Mouse (Mus musculus) urinary bladder, postnatal 4 days (tissue): ENCODE measurements around the gene Myrf.

Experiments
- DNase-seq, 2 experiments: peaks; one replicate each; pipeline ENCODE4 v3.0.0; 2021 to 2022; ENCODE audit warnings: low spot score in 2 of 2

Gene Myrf

DNA sequence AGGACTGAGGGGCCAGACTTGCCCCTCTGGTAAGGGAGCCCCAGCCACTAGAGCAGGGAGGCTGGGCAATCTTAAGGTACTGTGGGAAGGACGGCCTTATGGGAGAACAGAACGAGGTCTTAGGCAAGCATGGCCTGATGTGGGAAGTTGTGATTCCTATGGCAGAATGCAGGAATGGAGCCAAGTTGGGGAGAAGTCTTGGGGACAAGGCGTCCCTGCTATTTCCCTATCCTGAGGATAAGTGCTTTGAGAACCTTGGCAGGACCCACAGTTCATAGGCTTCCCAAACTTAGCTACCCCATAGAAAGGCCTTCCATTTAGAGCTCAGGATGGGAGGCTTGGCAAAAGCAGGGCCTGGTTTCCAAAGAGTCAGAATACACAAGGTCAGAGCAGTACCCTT, 31.7 kb downstream of the Myrf start:
- no peak for DNase-seq

- no peak for DNase-seq
These were observed 35.5 kb downstream of the Myrf start for GRCm38 (mm10) chr19:10205051-10205450.

GRCm38 (mm10) chr19:10204616-10205001, 35.9 kb downstream of the Myrf start:
- DNase-seq = no peak

DNA sequence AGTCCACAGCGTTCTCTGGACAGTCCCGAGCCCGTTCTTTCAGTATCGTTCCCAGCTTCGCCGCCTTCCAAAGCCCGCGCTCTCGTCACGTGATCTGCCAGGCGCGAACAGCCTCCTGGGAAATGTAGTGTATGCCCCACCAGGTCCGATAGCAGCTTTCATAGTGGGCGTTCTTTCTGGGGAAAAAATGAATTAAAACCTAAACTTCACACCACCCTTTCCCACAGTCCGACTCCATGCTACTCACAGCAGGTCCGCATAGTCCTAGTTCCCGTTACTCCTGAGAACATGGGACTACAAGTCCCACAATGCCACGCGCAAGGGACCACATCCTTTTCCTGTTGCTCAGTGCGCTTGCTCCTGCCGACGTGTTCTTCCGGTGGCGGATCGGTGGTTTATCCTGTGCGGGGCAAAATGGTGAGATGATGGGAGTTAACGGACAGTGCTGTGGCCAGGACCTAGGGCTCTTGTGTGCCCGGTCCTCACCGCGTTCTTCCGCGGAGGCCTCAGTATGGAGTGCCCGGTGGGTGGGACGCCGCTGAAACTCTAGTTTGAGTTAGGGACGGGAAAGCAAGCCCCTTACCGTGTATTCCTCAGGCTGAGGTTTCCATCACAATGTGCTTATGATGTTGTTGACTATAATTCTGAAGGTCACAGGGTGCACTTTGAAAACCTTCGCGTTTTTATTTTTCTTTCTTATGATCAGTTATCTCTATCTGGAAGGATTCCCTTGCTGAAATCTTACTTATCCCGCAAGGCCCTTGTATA, 36.5 kb downstream of the Myrf start, which contains the start of the genes Tmem258 and Fen1:
Gene Tmem258 (plus strand): TSS at position 167 of the 768 bp plus-strand sequence.
Gene Fen1 (minus strand): TSS at position 322 of the 768 bp plus-strand sequence.
- peak; percentile 83 to 90 for DNase-seq

- no peak for DNase-seq
These were observed 37.3 kb downstream of the Myrf start for GRCm38 (mm10) chr19:10203146-10203847.

GRCm38 (mm10) chr19:10198723-10199122, 41.8 kb downstream of the Myrf start:
- DNase-seq = peak; percentile 63 to 83

DNA sequence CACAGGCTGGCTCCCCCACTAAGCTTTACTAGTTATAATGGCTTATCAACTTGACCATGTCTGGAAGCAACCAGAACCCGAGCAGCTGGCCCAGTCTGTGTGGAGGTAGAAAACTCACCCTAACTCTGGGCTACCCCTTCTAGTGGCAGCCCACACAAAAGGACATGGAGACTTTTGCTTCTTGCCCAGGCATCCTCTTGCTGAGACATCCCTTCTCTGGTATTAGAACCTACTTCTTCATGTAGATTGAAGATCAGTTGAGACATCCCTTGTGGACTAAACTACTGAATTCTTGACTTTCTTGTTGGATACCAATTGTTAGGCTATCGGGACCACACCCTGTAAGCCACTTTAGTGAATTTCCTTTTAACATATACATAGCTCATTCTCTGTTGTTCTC, 42.3 kb downstream of the Myrf start:
- no peak for DNase-seq

GRCm38 (mm10) chr19:10197130-10197529, 43.4 kb downstream of the Myrf start:
- no peak for DNase-seq

DNA sequence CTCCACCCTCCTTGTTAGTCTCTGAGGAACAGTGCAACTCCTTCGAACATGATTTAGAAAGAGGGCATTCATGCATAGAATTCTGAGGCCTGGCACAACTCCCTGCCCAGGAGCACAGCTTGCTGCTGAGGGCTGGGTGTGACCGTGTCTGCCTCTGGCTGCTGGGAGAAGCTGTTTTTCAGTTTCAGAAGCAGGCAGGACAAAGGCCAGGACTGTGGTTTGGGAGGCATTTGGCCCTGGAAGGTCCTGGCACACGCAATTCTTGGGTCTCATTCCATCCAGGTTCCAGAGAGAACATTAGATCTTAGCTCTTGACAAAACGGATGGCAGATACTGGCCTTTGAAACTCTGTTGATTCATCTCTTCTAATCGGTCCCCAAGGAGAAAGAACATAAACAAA, 45.3 kb downstream of the Myrf start:
- no peak for DNase-seq

DNA sequence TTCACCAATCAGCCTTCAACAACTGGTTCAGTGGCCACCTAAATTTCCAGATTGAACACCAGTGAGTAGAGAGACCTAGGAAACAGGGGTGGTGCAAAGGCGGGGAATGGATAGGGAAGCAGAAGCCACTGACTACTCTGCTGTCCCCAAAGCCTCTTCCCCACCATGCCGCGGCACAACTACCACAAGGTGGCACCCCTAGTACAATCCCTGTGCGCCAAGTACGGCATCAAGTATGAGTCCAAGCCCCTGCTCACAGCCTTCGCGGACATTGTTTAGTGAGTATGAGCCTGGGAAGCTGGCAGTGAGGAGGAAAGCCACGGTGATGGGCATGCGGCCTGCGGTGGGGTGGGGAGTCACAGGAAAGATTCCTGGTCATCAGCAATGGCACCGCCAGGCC, 46.2 kb downstream of the Myrf start:
- DNase-seq = no peak

DNA sequence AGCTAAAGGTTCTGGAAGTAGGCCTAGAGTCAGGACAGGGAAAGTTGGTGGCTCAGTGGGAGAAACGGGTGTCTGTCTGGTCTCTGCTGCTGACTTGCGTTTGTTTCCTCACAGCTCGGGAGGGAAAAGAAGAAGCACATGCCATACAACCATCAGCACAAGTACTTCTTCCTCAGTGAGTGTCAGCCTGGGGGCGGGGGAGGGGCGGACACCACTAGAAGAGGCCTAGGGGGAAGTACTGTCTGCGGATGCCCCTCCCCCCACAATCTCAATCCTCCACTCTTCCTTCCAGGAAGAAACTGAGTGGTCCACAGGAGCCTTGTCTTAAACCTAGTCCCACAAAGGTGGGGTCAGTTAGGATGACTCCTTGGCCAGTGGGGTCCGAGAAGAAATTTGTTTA, 49.2 kb downstream of the Myrf start:
- no peak for DNase-seq

GRCm38 (mm10) chr19:10190796-10191195, 49.8 kb downstream of the Myrf start:
- DNase-seq = peak; percentile 61 to 83

DNA sequence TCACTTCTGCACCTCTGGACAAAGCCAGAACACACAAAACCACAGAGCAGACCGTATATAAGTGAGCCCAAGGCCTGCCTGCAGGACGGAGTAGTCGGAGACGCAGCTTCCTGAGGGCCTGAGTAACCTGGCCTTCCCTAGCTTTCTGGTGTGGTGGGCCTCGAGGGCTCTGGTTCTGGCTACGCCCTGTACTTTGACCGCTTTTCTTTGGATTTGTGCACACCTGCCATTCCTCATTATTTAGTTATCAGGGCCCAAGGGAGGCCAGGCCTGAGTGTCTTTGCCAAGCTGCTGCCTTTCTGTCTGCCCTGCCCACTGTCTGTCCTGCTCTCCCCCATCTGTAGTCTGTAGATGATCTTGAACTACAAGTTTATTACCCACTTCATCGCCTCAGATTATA, 50.6 kb downstream of the Myrf start:
- DNase-seq = no peak

DNA sequence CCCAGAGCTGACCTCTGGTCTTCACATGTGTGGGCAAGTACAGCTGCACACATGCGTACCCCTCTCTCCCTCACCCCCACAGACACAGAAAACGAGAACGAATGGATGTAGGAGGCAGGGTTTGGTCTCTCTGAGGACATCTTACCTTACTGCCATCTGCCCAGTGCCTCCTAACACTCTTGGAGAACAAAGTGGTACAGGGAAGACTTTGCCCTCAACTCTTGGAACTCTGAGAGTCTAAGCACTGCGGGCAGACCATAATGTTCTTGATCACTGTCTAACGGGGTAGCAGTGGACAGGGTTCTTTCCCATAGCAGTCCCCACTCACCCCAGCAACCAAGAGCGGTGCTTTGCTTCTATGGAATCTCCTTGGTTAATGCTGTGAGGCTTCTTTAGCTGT, 51.5 kb downstream of the Myrf start:
- no peak for DNase-seq

DNA sequence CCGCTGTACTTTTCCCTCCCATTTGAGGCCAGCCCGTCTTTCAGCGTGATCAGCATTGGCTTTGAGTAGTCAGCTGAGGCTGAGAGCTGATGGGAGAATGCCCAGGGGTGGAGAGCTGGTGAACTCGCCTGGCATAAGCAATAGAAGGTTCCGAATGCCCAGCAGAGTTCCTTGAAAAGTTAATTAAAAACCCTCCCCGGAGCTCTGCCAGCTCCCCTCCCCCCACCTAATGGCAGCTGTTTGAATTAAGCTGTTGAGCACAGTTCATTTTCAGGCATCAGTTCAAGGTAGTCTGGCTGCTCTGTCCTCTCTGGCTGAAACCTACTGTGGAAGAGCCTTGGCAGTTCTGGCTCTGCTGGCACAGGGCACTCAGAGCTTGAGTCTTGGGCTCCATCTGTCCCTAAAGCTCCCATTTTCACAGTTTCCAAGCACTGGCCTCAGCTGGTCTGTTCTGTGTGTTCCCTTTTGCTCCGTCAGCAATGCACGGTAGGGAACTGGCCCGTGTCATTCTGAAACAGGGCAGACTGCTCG, 52.2 kb downstream of the Myrf start:
- no peak for DNase-seq

DNA sequence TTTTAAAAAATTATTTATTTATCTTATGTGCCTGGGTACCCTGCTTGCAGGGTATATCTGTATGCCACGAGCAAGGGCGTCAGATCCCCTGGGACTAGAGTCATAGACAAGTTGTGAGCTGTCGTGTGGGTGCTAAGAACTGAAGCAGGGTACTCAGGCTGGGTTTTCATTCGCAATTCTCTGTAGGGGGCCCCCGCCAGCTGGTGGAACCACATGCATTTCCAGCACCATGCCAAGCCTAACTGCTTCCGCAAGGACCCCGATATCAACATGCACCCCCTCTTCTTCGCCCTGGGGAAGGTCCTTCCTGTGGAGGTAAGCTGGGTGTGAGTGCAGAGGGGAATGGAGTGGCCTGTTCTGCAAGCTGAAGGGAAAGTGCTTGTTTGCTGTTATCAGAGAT, 54.0 kb downstream of the Myrf start:
- DNase-seq = no peak

DNA sequence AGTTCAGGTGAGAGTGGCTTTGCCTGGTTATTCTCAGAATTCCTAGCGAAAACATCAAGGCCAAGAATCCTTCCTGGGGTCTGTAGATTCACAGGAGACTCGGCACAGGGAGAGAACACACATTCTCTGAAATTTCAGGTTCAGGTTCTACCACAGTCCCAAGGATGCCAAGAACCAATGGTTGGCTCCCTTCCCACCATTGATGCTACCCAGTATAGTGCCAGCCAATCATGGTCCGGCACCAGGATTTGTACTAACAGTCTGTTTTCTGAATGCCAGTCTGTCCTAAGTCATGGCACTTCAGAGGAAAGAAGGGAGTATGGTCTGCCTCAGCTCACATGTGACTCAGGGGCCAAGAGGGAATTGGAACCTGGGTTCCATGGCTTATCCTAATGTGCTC, 54.7 kb downstream of the Myrf start:
- DNase-seq = no peak

DNA sequence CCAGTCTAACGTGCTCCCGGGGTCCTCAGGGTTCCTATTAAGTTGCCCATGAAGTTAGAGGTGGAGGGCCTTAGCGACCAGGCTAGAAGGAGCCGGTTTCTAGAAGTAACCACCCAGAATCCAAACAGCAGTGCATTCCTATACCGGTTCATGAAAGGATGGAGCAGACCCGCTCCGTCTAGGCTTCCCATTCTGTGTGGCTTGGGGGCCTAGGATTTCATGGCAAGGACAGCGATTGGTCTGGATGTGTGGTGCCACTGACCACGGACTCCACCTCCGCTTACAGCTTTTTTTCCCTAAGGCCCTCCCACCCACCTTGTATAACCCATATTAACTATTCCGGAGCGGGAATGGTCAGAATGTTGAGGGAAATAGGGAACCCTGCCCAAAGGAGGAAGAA, 56.5 kb downstream of the Myrf start:
- peak in 1 of 2 experiments; percentile 67 for DNase-seq

- DNase-seq = peak; percentile 70 to 72
These were observed 57.1 kb downstream of the Myrf start for GRCm38 (mm10) chr19:10183299-10183983.

DNA sequence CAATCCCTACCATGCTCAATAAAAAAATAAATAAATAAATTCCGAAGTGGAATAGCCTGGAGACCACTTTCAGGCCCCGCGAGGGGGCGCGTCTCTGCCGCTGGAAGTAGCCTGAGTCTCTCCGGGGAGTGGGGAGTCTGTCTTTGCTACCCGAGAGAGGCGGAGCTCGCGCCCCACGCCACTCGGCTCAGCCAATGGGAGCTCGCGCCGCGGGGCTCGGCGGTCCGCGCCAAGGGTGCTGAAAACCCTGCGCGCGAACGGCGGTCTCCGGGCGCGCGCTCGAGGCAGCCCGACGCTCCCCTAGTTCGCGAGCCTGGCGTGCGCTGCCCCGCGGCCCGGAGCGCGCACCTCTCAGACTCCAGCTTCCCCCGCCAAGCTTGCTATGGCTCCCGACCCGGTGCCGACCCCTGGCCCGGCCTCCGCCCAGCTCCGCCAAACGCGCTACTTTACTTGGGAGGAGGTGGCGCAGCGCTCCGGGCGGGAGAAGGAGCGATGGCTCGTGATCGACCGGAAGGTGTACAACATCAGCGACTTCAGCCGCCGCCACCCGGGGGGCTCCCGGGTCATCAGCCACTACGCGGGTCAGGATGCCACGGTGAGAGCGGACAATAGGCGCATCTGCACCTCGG, 57.8 kb downstream of the Myrf start, which contains the start of gene Fads1:
Gene Fads1 (plus strand): TSS at position 219 of the 629 bp plus-strand sequence.
- DNase-seq = peak; percentile 94

- no peak for DNase-seq
These were observed 58.4 kb downstream of the Myrf start for GRCm38 (mm10) chr19:10182142-10182541.

DNA sequence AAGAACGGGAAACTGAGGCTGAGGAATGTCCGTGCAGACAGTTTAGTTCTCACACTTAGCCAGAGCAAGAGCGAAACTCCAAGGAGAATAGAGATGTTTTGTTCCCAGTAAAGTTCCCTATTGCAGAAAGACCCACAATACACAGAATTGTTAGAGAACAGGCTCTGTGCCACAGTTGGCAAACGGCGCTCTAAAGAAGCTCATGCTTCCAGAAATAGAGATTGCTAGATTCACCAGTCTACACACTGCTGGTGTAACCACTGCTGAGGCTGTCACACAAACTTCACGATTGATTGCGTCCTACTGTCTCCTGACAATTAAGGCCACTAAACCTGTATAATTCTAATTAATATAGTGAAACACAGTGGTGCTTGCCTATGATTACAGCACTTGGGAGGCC, 59.3 kb downstream of the Myrf start:
- no peak for DNase-seq
